ENCODE assay signal across 24 mouse cellular contexts in genomic region chr9:5296354-5297237, GRCm38 (mm10). TPM values are rescaled to one million over a fixed set of nuclear protein-coding genes. Genes with fewer than 3 reads are reported as not detected.
DNase-seq lines count a peak whose midpoint lies in the region; ATAC-seq and TF ChIP-seq lines count a peak whose summit lies in the region.
"Had no signal": no experiment of that assay in that cellular context is flagged by ENCODE, and none has a peak within 500 bp of the region (broad histone marks: within the 10 kb centered on the region; RNA-seq: fewer than 3 reads in every experiment).

No protein-coding gene starts in this region.

- H3K27me3 ChIP-seq in midbrain, postnatal 0 days (ENCODE audit: insufficient read depth, low read length), result no peaks in the 10 kb centered on the region
- no peaks in the 10 kb centered on the region for H3K27me3 ChIP-seq in midbrain, embryonic 15.5 days (replicated peaks)
- H3K27me3 ChIP-seq in intestine, embryonic 16.5 days (replicated peaks; ENCODE audit: control insufficient read depth, insufficient read depth, low read length), result no peaks in the 10 kb centered on the region
- no peaks in the 10 kb centered on the region for H3K27me3 ChIP-seq in small intestine, adult 2 months (ENCODE audit: control insufficient read depth, insufficient read depth, low read length)
- H3K27me3 ChIP-seq: embryonic facial prominence, embryonic 12.5 days; forebrain, embryonic 13.5 days; forebrain, embryonic 15.5 days had no signal

- H3K9me3 ChIP-seq in midbrain, postnatal 0 days (ENCODE audit: low read length), result no peaks in the 10 kb centered on the region
- no peaks in the 10 kb centered on the region for H3K9me3 ChIP-seq in midbrain, embryonic 15.5 days
- no peaks in the 10 kb centered on the region for H3K9me3 ChIP-seq in intestine, embryonic 16.5 days (ENCODE audit: control insufficient read depth, low read length)
- H3K9me3 ChIP-seq: embryonic facial prominence, embryonic 10.5 days; embryonic facial prominence, embryonic 12.5 days; forebrain, embryonic 13.5 days; forebrain, embryonic 15.5 days had no signal

- TF ChIP-seq CTCF in midbrain, postnatal 0 days (IDR thresholded peaks at IDR 0.05), result no peak
- no peak for TF ChIP-seq CTCF in small intestine, adult 2 months (IDR thresholded peaks at IDR 0.05; ENCODE audit: extremely low read depth, insufficient read length, insufficient replicate concordance, low read depth, low read length)

- H3K4me1 ChIP-seq in midbrain, postnatal 0 days (ENCODE audit: insufficient read depth, low read length), result no peaks in the 10 kb centered on the region
- H3K4me1 ChIP-seq in midbrain, embryonic 15.5 days, result no peaks in the 10 kb centered on the region
- no peaks in the 10 kb centered on the region for H3K4me1 ChIP-seq in intestine, embryonic 16.5 days (ENCODE audit: control insufficient read depth, insufficient read depth, low read length)
- H3K4me1 ChIP-seq in small intestine, adult 2 months (ENCODE audit: control insufficient read depth, insufficient read depth, insufficient read length, low read length), result peaks cover 4% of the 10 kb centered on the region; the same call in 1 of the 2 replicates
- H3K4me1 ChIP-seq: embryonic facial prominence, embryonic 10.5 days; embryonic facial prominence, embryonic 12.5 days; forebrain, embryonic 13.5 days; forebrain, embryonic 15.5 days had no signal

- H3K4me2 ChIP-seq in midbrain, postnatal 0 days (ENCODE audit: low read depth, low read length, poor library complexity, severe bottlenecking), result no peak overlapping the region
- H3K4me2 ChIP-seq in midbrain, embryonic 15.5 days, result no peak overlapping the region
- no peak overlapping the region for H3K4me2 ChIP-seq in intestine, embryonic 16.5 days (ENCODE audit: low read depth, low read length)
- H3K4me2 ChIP-seq: embryonic facial prominence, embryonic 12.5 days; forebrain, embryonic 13.5 days; forebrain, embryonic 15.5 days had no signal

- H3K9ac ChIP-seq in midbrain, postnatal 0 days (replicated peaks; ENCODE audit: low read length, poor library complexity, severe bottlenecking), result no peak overlapping the region
- H3K9ac ChIP-seq in midbrain, embryonic 15.5 days, result no peak overlapping the region
- H3K9ac ChIP-seq in intestine, embryonic 16.5 days (ENCODE audit: low read depth, low read length), result no peak overlapping the region
- H3K9ac ChIP-seq: embryonic facial prominence, embryonic 12.5 days; forebrain, embryonic 13.5 days; forebrain, embryonic 15.5 days; forebrain, postnatal 0 days had no signal

- no peak for TF ChIP-seq POLR2A in small intestine, adult 2 months (IDR thresholded peaks at IDR 0.05; ENCODE audit: low read depth, low read length)

- WGBS in midbrain, postnatal 0 days, result 73% methylated on average over 2 of the region's 2 CpGs
- WGBS in midbrain, embryonic 15.5 days, result 81% methylated on average over 2 of the region's 2 CpGs
- 57% methylated on average over 2 of the region's 2 CpGs for WGBS in intestine, embryonic 16.5 days
- 25% methylated on average over 2 of the region's 2 CpGs for WGBS in small intestine, adult 2 months

- no peak overlapping the region for H3K4me3 ChIP-seq in midbrain, postnatal 0 days (ENCODE audit: low read depth, low read length)
- H3K4me3 ChIP-seq in midbrain, embryonic 15.5 days, result no peak overlapping the region
- H3K4me3 ChIP-seq in intestine, embryonic 16.5 days (ENCODE audit: low read length), result no peak overlapping the region
- no peak overlapping the region for H3K4me3 ChIP-seq in small intestine, adult 2 months (ENCODE audit: low read depth, low read length)
- H3K4me3 ChIP-seq: embryonic facial prominence, embryonic 10.5 days; embryonic facial prominence, embryonic 12.5 days; forebrain, embryonic 13.5 days; forebrain, embryonic 15.5 days had no signal

- ATAC-seq in midbrain, postnatal 0 days (ENCODE audit: low FRiP score), result 0 out of 2 replicates have a peak, but pooled peaks have one; percentile 10
- ATAC-seq in midbrain, embryonic 15.5 days (replicated peaks), result no peak
- peak; percentile 18 for ATAC-seq in CD4-positive, CD25-positive, alpha-beta regulatory T cell, adult 4 months
- peak; percentile 95 for ATAC-seq in intestine, embryonic 16.5 days
- ATAC-seq: forebrain, embryonic 13.5 days; forebrain, embryonic 15.5 days; forebrain, postnatal 0 days had no signal

- DNase-seq in midbrain, postnatal 0 days (ENCODE audit: low spot score), result no peak
- no peak for DNase-seq in urinary bladder, adult 2 months (ENCODE audit: low spot score)
- DNase-seq in cerebellum, postnatal 25 days, result no peak
- DNase-seq in gastrocnemius, postnatal 10 days, result no peak
- DNase-seq: adrenal gland, adult 2 months; adrenal gland, postnatal 10 days; adrenal gland, postnatal 25 days; B cell, adult 2 months; cerebellum, adult 11 months; cerebellum, adult 18-20 months; cerebellum, adult 8-10 months; cerebellum, adult 9-11 months; cerebellum, postnatal 14 days; forebrain, postnatal 0 days had no signal

- no peak overlapping the region for H3K27ac ChIP-seq in midbrain, postnatal 0 days (ENCODE audit: low read depth, low read length)
- H3K27ac ChIP-seq in midbrain, embryonic 15.5 days, result no peak overlapping the region
- peak overlapping the region; percentile 70; the same call in 1 of the 2 replicates for H3K27ac ChIP-seq in intestine, embryonic 16.5 days (ENCODE audit: low read length)
- H3K27ac ChIP-seq in small intestine, adult 2 months (ENCODE audit: insufficient read depth, low read depth, low read length), result peak overlapping the region; percentile 60
- H3K27ac ChIP-seq: embryonic facial prominence, embryonic 10.5 days; embryonic facial prominence, embryonic 12.5 days; forebrain, embryonic 13.5 days; forebrain, embryonic 15.5 days had no signal

- H3K36me3 ChIP-seq in midbrain, postnatal 0 days (ENCODE audit: insufficient read depth, low read length), result no peaks in the 10 kb centered on the region
- no peaks in the 10 kb centered on the region for H3K36me3 ChIP-seq in midbrain, embryonic 15.5 days (replicated peaks)
- H3K36me3 ChIP-seq in intestine, embryonic 16.5 days (ENCODE audit: control insufficient read depth, insufficient read depth, low read length), result no peaks in the 10 kb centered on the region
- peaks cover 1% of the 10 kb centered on the region; the same call in 1 of the 2 replicates for H3K36me3 ChIP-seq in small intestine, adult 2 months (ENCODE audit: control insufficient read depth, insufficient read depth, low read length)
- H3K36me3 ChIP-seq: embryonic facial prominence, embryonic 10.5 days; embryonic facial prominence, embryonic 12.5 days; forebrain, embryonic 15.5 days had no signal

RNA-seq across cellular contexts. Expression of gene Casp1, which starts 1.7 kb away (rescaled TPM):
- 0.19 and 0.27 TPM in 2 replicates for total RNA-seq in midbrain, postnatal 0 days (2014; rRNA removed)
- polyA plus RNA-seq in midbrain, postnatal 0 days (2015; fragmentation: Nextera tagmentation; extraction: Ambion mirVana), result 1.1 and 1.2 TPM in 2 replicates
- 0.76 and 0.82 TPM in 2 replicates for polyA plus RNA-seq in midbrain, embryonic 15.5 days (2015; fragmentation: Nextera tagmentation; extraction: Ambion mirVana)
- 10 to 100 TPM; 96.1 to 98.0 TPM for polyA plus RNA-seq in CD4-positive, CD25-positive, alpha-beta regulatory T cell, adult 4 months (2017; shearing (Covaris generic))
- polyA plus RNA-seq in intestine, embryonic 16.5 days (2015; fragmentation: Nextera tagmentation; extraction: Ambion mirVana), result 6.9 and 12.1 TPM in 2 replicates
- polyA plus RNA-seq in small intestine, adult 2 months (2012; rRNA removed), result 0.62 and 1.5 TPM in 2 replicates
- 5.9 and 6.2 TPM in 2 replicates for polyA plus RNA-seq in urinary bladder, adult 2 months (2012; rRNA removed)
- under 1 TPM; 0.31 to 0.68 TPM for total RNA-seq in gastrocnemius, postnatal 10 days (2021)
- polyA plus RNA-seq: adrenal gland, adult 2 months had no signal

RNA-seq across cellular contexts. Expression of gene Casp4, which starts 12.0 kb away (rescaled TPM):
- total RNA-seq in midbrain, postnatal 0 days (2014; rRNA removed), result 0.19 TPM in 1 of 2 replicates, not detected in the other
- polyA plus RNA-seq in midbrain, postnatal 0 days (2015; fragmentation: Nextera tagmentation; extraction: Ambion mirVana), result 0.63 and 0.91 TPM in 2 replicates
- 0.49 and 0.92 TPM in 2 replicates for polyA plus RNA-seq in midbrain, embryonic 15.5 days (2015; fragmentation: Nextera tagmentation; extraction: Ambion mirVana)
- 100 to 1,000 TPM; 134 to 136 TPM for polyA plus RNA-seq in CD4-positive, CD25-positive, alpha-beta regulatory T cell, adult 4 months (2017; shearing (Covaris generic))
- 3.7 and 5.4 TPM in 2 replicates for polyA plus RNA-seq in intestine, embryonic 16.5 days (2015; fragmentation: Nextera tagmentation; extraction: Ambion mirVana)
- 6.9 and 12.2 TPM in 2 replicates for polyA plus RNA-seq in small intestine, adult 2 months (2012; rRNA removed)
- 15.7 and 16.0 TPM in 2 replicates for polyA plus RNA-seq in urinary bladder, adult 2 months (2012; rRNA removed)
- 1 to 10 TPM; 1.9 to 2.2 TPM for total RNA-seq in gastrocnemius, postnatal 10 days (2021)
- polyA plus RNA-seq: embryonic facial prominence, embryonic 10.5 days; forebrain, embryonic 11.5 days; forebrain, embryonic 13.5 days had no signal

RNA-seq across cellular contexts. Expression of gene Casp12, which starts 48.6 kb away (rescaled TPM):
- total RNA-seq in midbrain, postnatal 0 days (2014; rRNA removed), result 0.44 and 1.2 TPM in 2 replicates
- polyA plus RNA-seq in midbrain, postnatal 0 days (2015; fragmentation: Nextera tagmentation; extraction: Ambion mirVana), result 0.84 and 1.2 TPM in 2 replicates
- polyA plus RNA-seq in midbrain, embryonic 15.5 days (2015; fragmentation: Nextera tagmentation; extraction: Ambion mirVana), result 0.66 and 1.00 TPM in 2 replicates
- polyA plus RNA-seq in CD4-positive, CD25-positive, alpha-beta regulatory T cell, adult 4 months (2017; shearing (Covaris generic)), result under 1 TPM in 1 of 2 experiments, not detected in 1; 0.22 TPM
- polyA plus RNA-seq in intestine, embryonic 16.5 days (2015; fragmentation: Nextera tagmentation; extraction: Ambion mirVana), result 6.1 and 7.1 TPM in 2 replicates
- 0.19 and 0.32 TPM in 2 replicates for polyA plus RNA-seq in small intestine, adult 2 months (2012; rRNA removed)
- 53.5 and 56.9 TPM in 2 replicates for polyA plus RNA-seq in urinary bladder, adult 2 months (2012; rRNA removed)
- total RNA-seq in gastrocnemius, postnatal 10 days (2021), result 1 to 10 TPM; 7.5 to 8.4 TPM
- total RNA-seq: MEL had no signal
- polyA plus RNA-seq: embryonic facial prominence, embryonic 10.5 days; forebrain, embryonic 11.5 days; forebrain, embryonic 13.5 days had no signal

Comparison
In these comparisons a context has a peak if more than half of its experiments do, and no peak if none do; other contexts are left out.
1. H3K27ac ChIP-seq: peak in intestine, embryonic 16.5 days (single experiment) and small intestine, adult 2 months (single experiment); none in midbrain, postnatal 0 days (single experiment) and midbrain, embryonic 15.5 days (single experiment).